Mouse (Mus musculus) stomach, postnatal 0 days (tissue): ENCODE results near the gene 2310007B03Rik. TPM values are rescaled to one million over a fixed set of nuclear protein-coding genes. Genes with fewer than 3 reads are reported as not detected.

Experiments used
- ATAC-seq: fragments of 200-750 bp; cut with Nextera tagmentation; 2 replicates; pipeline ENCODE4 v1.8.0; 2017; ENCODE audit not compliant: low FRiP score, low TSS enrichment
- DNase-seq: peaks from one replicate; pipeline ENCODE4 v3.0.0-alpha.2; 2016; ENCODE audit warnings: low spot score
- H3K27ac ChIP-seq: fragments of 300-500 bp; sonication (generic); replicated peaks from 2 replicates; pipeline ENCODE4 v1.5.1; 2014; ENCODE audit warnings: mild to moderate bottlenecking, control low read depth
- H3K27me3 ChIP-seq: fragments of 300-500 bp; sonication (generic); 2 replicates; pipeline ENCODE4 v1.6.1; 2014; ENCODE audit warnings: low read length; ENCODE audit not compliant: control insufficient read depth, insufficient read depth
- H3K36me3 ChIP-seq: fragments of 300-500 bp; sonication (generic); 2 replicates; pipeline ENCODE4 v1.6.1; 2014; ENCODE audit warnings: low read length, mixed read lengths; ENCODE audit not compliant: control insufficient read depth, insufficient read depth
- H3K4me1 ChIP-seq: fragments of 300-500 bp; sonication (generic); replicated peaks from 2 replicates; pipeline ENCODE4 v1.6.1; 2014; ENCODE audit warnings: antibody characterized with exemption; ENCODE audit not compliant: control insufficient read depth, insufficient read depth
- H3K4me2 ChIP-seq: fragments of 300-500 bp; sonication (generic); replicated peaks from 2 replicates; pipeline ENCODE4 v1.6.1; 2014; ENCODE audit warnings: low read depth, mild to moderate bottlenecking, control low read depth, moderate library complexity
- H3K4me3 ChIP-seq: fragments of 300-500 bp; sonication (generic); 2 replicates; pipeline ENCODE4 v1.5.1; 2014; ENCODE audit warnings: low read depth, low read length, control low read depth
- H3K9ac ChIP-seq: fragments of 300-500 bp; sonication (generic); 2 replicates; pipeline ENCODE4 v1.6.1; 2014; ENCODE audit warnings: mild to moderate bottlenecking, low read length, control low read depth, mixed read lengths
- H3K9me3 ChIP-seq: fragments of 300-500 bp; sonication (generic); 2 replicates; pipeline ENCODE4 v1.6.1; 2016; ENCODE audit warnings: low read length; ENCODE audit not compliant: control insufficient read depth
- CTCF ChIP-seq: IDR thresholded peaks from 2 replicates; pipeline ENCODE4 v1.5.1; 2016; ENCODE audit warnings: antibody characterized with exemption, low read depth, mild to moderate bottlenecking, moderate library complexity
- EP300 ChIP-seq: optimal IDR thresholded peaks from 2 replicates; pipeline ENCODE3; 2016; ENCODE audit warnings: antibody characterized with exemption
- WGBS: fragments of 180-500 bp; shearing (Covaris S2); extraction: QIAGEN DNeasy Blood & Tissue Kit; methylation state at CpG from one replicate; pipeline ENCODE4 v1.1.7; 2014; 5-methylcytosine and 5-hydroxymethylcytosine counted together
- polyA plus RNA-seq: library from polyadenylated mRNA; unstranded; fragments of >200 nt; fragmentation: Nextera tagmentation; extraction: Ambion mirVana; gene quantifications from 2 replicates; pipeline ENCODE4 v1.2.1, GENCODE M21; 2015

The 2310007B03Rik gene
- polyA plus RNA-seq, 1 experiment from 2014 or later = 27.8 TPM

GRCm38 (mm10) chr1:93123179-93123854 is 37.4 kb downstream of the 2310007B03Rik start:
- ATAC-seq = no peak
- no peak overlapping the region for H3K4me3 ChIP-seq
- no peak overlapping the region for H3K27ac ChIP-seq
- TF ChIP-seq CTCF (no peak), EP300 (no peak)
- no peaks in the 10 kb centered on the region for H3K27me3 ChIP-seq
- 60% methylated on average over 11 of the region's 11 CpGs for WGBS
- H3K36me3 ChIP-seq = no peaks in the 10 kb centered on the region
- no peaks in the 10 kb centered on the region for H3K9me3 ChIP-seq
- no peak for DNase-seq
- no peak overlapping the region for H3K4me2 ChIP-seq
- H3K4me1 ChIP-seq = no peaks in the 10 kb centered on the region
- no peak overlapping the region for H3K9ac ChIP-seq

DNA sequence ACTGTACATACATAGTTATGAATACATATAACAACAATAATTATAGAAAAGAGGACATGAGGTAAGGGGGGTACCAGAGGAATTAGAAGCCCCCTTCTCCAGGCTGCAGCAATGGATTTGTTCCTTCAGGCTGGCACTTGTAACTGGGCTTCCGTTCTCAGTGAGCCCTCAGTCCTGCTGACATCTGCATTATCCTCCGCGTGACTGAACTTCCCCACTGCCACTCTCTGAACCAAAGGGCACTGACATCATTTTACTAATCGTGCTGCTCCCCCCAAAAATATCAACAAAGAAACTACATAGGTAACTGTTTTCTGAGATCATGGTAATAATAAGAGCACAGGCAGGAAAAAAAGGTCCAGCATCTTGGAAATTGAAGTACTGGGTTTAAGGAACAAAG is 41.9 kb downstream of the 2310007B03Rik start:
- H3K27ac ChIP-seq = no peak overlapping the region
- H3K9me3 ChIP-seq = no peaks in the 10 kb centered on the region
- 40% methylated on average over 4 of the region's 4 CpGs for WGBS
- H3K36me3 ChIP-seq = no peaks in the 10 kb centered on the region
- DNase-seq (no peak), ATAC-seq (no peak)
- H3K27me3 ChIP-seq = no peaks in the 10 kb centered on the region
- TF ChIP-seq EP300 (no peak), CTCF (no peak)
- no peaks in the 10 kb centered on the region for H3K4me1 ChIP-seq
- H3K9ac ChIP-seq = no peak overlapping the region
- no peak overlapping the region for H3K4me2 ChIP-seq
- no peak overlapping the region for H3K4me3 ChIP-seq

- Histone ChIP-seq H3K27ac (no peak overlapping the region), H3K9me3 (no peaks in the 10 kb centered on the region), H3K27me3 (no peaks in the 10 kb centered on the region), H3K4me1 (no peaks in the 10 kb centered on the region), H3K36me3 (no peaks in the 10 kb centered on the region), H3K4me2 (peak overlapping the region; percentile 55), H3K4me3 (peak overlapping the region; percentile 27), H3K9ac (peak overlapping the region; percentile 41; the same call in 1 of the 2 replicates)
- DNase-seq (no peak), ATAC-seq (no peak)
- 21% methylated on average over 12 of the region's 13 CpGs for WGBS
- TF ChIP-seq CTCF (no peak), EP300 (no peak)
These were observed 45.3 kb downstream of the 2310007B03Rik start for GRCm38 (mm10) chr1:93115471-93115870.

- H3K9me3 ChIP-seq = no peaks in the 10 kb centered on the region
- peak overlapping the region; percentile 55 for H3K4me2 ChIP-seq
- 25% methylated on average over 21 of the region's 21 CpGs for WGBS
- no peaks in the 10 kb centered on the region for H3K27me3 ChIP-seq
- TF ChIP-seq CTCF = 0 out of 2 replicates have a peak, but pooled peaks have one; percentile 2
- no peak for TF ChIP-seq EP300
- DNase-seq (peak; percentile 83), ATAC-seq (peak; percentile 90)
- H3K4me1 ChIP-seq = no peaks in the 10 kb centered on the region
- no peak overlapping the region for H3K27ac ChIP-seq
- H3K4me3 ChIP-seq = peak overlapping the region; percentile 27
- no peaks in the 10 kb centered on the region for H3K36me3 ChIP-seq
- H3K9ac ChIP-seq = peak overlapping the region; percentile 41; the same call in 1 of the 2 replicates
These were observed 45.9 kb downstream of the 2310007B03Rik start for GRCm38 (mm10) chr1:93114713-93115463.

DNA sequence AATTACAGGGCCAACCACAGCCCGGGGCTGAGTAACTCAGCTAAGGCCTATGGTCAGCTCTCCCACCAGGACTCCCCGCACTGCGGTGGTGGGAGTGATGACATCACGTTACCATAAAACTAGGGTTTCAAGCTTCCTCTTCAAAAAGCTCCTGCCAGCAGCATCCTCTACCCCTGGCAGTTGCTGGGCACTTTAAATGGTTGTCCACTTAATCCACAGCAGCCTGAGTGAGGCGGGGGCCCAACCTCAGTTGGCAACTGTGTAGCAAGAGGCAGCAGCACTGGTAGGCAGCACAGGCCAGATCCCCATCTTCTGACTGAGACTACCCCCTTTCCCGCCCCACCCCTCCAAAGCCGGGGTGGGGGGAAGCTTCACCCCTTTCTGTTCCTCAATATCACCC is 58.0 kb downstream of the 2310007B03Rik start:
- H3K36me3 ChIP-seq = no peaks in the 10 kb centered on the region
- DNase-seq (no peak), ATAC-seq (no peak)
- H3K4me1 ChIP-seq = peaks cover 3% of the 10 kb centered on the region; the same call in 1 of the 2 replicates
- H3K9ac ChIP-seq = no peak overlapping the region
- H3K4me2 ChIP-seq = no peak overlapping the region
- peaks cover 7% of the 10 kb centered on the region; the same call in 1 of the 2 replicates for H3K27me3 ChIP-seq
- no peak overlapping the region for H3K27ac ChIP-seq
- H3K9me3 ChIP-seq = no peaks in the 10 kb centered on the region
- H3K4me3 ChIP-seq = no peak overlapping the region
- TF ChIP-seq CTCF (no peak), EP300 (no peak)
- 72% methylated on average over 7 of the region's 7 CpGs for WGBS
